ENCODE assay signal across 9 mouse cellular contexts in the genomic region with DNA sequence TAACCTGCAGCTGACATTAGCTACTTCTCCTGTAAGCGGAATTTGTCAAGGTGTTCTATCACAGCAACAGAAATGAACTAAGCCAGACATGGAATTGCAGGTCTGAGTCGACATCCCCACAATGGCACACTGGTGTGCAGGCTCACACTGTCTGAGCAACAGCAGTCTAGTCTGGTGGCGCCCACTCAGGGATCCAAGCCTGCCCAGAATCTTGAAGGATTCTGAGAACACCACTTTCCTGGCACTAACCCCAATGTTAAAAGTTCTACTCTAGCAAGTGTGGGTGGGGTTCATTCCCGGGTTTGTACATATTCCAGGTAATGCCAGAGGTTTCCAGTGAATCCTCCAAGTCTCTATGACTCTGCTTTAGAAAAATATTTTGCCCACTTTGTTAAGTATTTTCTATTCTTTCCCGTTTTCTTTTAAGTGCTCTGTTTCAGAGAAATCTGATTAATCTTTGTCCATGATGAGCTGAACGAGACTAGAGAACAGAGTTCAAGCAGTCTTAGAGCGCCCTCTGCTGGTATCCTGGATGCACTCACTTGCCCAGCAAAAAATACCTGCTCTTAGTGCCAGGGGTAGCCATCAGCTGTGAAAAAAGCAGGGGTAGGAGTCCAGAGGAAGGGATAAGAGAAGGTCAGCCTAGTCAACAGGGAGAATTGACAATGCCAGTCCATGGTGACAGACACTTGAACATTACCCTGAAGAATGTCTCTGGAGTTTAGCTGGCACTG. TPM values are rescaled to one million over a fixed set of nuclear protein-coding genes. Genes with fewer than 3 reads are reported as not detected.
DNase-seq lines count a peak whose midpoint lies in the region; ATAC-seq lines count a peak whose summit lies in the region.
"Had no signal": no experiment of that assay in that cellular context is flagged by ENCODE, and none has a peak within 500 bp of the region (broad histone marks: within the 10 kb centered on the region; RNA-seq: fewer than 3 reads in every experiment).

No protein-coding gene starts in this region.

- no peak for ATAC-seq in heart, embryonic 11.5 days (replicated peaks; ENCODE audit: insufficient number of reproducible peaks, low FRiP score, low TSS enrichment)
- 0 out of 2 replicates have a peak, but pooled peaks have one; percentile 44 for ATAC-seq in erythroid progenitor cell, adult 5-6 weeks (replicated peaks; ENCODE audit: low FRiP score, poor library complexity, severe bottlenecking)
- peak; percentile 72; the same call in 1 of the 2 replicates for ATAC-seq in hindbrain, embryonic 14.5 days (ENCODE audit: low FRiP score)
- ATAC-seq in midbrain, embryonic 11.5 days (ENCODE audit: low FRiP score) = peak; percentile 64; the same call in 1 of the 2 replicates

- 53% methylated on average over 7 of the region's 7 CpGs for WGBS in heart, embryonic 11.5 days (ENCODE audit: insufficient replicate concordance)
- 54% methylated on average over 7 of the region's 7 CpGs for WGBS in hindbrain, embryonic 14.5 days
- WGBS in midbrain, embryonic 11.5 days = 57% methylated on average over 7 of the region's 7 CpGs

- H3K4me2 ChIP-seq in heart, embryonic 11.5 days = no peak overlapping the region
- H3K4me2 ChIP-seq in hindbrain, embryonic 14.5 days (replicated peaks) = no peak overlapping the region
- no peak overlapping the region for H3K4me2 ChIP-seq in midbrain, embryonic 11.5 days
- H3K4me2 ChIP-seq: limb, embryonic 15.5 days had no signal

- DNase-seq in heart, adult 18-20 months = peak; percentile 56 to 80
- peak; percentile 91 for DNase-seq in brain, adult 2 months (ENCODE audit: low read depth, low spot score)
- DNase-seq in hindbrain, embryonic 14.5 days (ENCODE audit: low spot score) = peak; percentile 95
- DNase-seq in layer of hippocampus, postnatal 36 days = peak; percentile 64 to 73
- peak; percentile 95 for DNase-seq in midbrain, embryonic 11.5 days (ENCODE audit: low spot score, missing footprints)
- DNase-seq in right cerebral cortex, postnatal 4 days = peak; percentile 76

- H3K9me3 ChIP-seq in heart, embryonic 11.5 days (replicated peaks; ENCODE audit: control insufficient read depth, low read length) = no peaks in the 10 kb centered on the region
- H3K9me3 ChIP-seq in hindbrain, embryonic 14.5 days (ENCODE audit: control insufficient read depth, low read length) = no peaks in the 10 kb centered on the region
- H3K9me3 ChIP-seq in midbrain, embryonic 11.5 days (ENCODE audit: control insufficient read depth, low read length) = no peaks in the 10 kb centered on the region
- H3K9me3 ChIP-seq: limb, embryonic 15.5 days had no signal

- H3K36me3 ChIP-seq in heart, embryonic 11.5 days (ENCODE audit: control insufficient read depth, insufficient read depth, low read length) = no peaks in the 10 kb centered on the region
- H3K36me3 ChIP-seq in hindbrain, embryonic 14.5 days (replicated peaks; ENCODE audit: control insufficient read depth, insufficient read depth) = peaks cover 40% of the 10 kb centered on the region
- no peaks in the 10 kb centered on the region for H3K36me3 ChIP-seq in midbrain, embryonic 11.5 days (ENCODE audit: control insufficient read depth, insufficient read depth, low read length)

- H3K27me3 ChIP-seq in heart, embryonic 11.5 days (ENCODE audit: control insufficient read depth, insufficient read depth, low read length) = no peaks in the 10 kb centered on the region
- no peaks in the 10 kb centered on the region for H3K27me3 ChIP-seq in hindbrain, embryonic 14.5 days (ENCODE audit: control insufficient read depth, insufficient read depth, low read length)
- no peaks in the 10 kb centered on the region for H3K27me3 ChIP-seq in midbrain, embryonic 11.5 days (ENCODE audit: control insufficient read depth, insufficient read depth, low read length)
- H3K27me3 ChIP-seq: limb, embryonic 15.5 days had no signal

- no peaks in the 10 kb centered on the region for H3K4me1 ChIP-seq in heart, embryonic 11.5 days (ENCODE audit: control insufficient read depth, insufficient read depth, low read length)
- H3K4me1 ChIP-seq in hindbrain, embryonic 14.5 days (replicated peaks; ENCODE audit: control insufficient read depth, insufficient read depth, low read length) = no peaks in the 10 kb centered on the region
- no peaks in the 10 kb centered on the region for H3K4me1 ChIP-seq in midbrain, embryonic 11.5 days (ENCODE audit: control insufficient read depth, insufficient read depth, low read length)

- H3K9ac ChIP-seq in heart, embryonic 11.5 days (ENCODE audit: low read depth, low read length) = no peak overlapping the region
- no peak overlapping the region for H3K9ac ChIP-seq in hindbrain, embryonic 14.5 days
- H3K9ac ChIP-seq in midbrain, embryonic 11.5 days (ENCODE audit: low read length) = no peak overlapping the region
- H3K9ac ChIP-seq: limb, embryonic 15.5 days had no signal

- H3K4me3 ChIP-seq in heart, embryonic 11.5 days (ENCODE audit: low read depth, low read length) = no peak overlapping the region
- H3K4me3 ChIP-seq in hindbrain, embryonic 14.5 days (replicated peaks; ENCODE audit: low read length) = no peak overlapping the region
- no peak overlapping the region for H3K4me3 ChIP-seq in midbrain, embryonic 11.5 days (ENCODE audit: low read depth, low read length)
- H3K4me3 ChIP-seq: limb, embryonic 15.5 days had no signal

- H3K27ac ChIP-seq in heart, embryonic 11.5 days (ENCODE audit: low read depth, low read length) = no peak overlapping the region
- H3K27ac ChIP-seq in hindbrain, embryonic 14.5 days = no peak overlapping the region
- H3K27ac ChIP-seq in midbrain, embryonic 11.5 days (ENCODE audit: low read depth, low read length) = no peak overlapping the region
- H3K27ac ChIP-seq: limb, embryonic 15.5 days had no signal

RNA-seq across cellular contexts. Expression of a gene that starts 29.9 kb away (rescaled TPM):
- 10 to 100 TPM in 1 of 2 experiments, 1 to 10 TPM in 1; 5.4 to 10.1 TPM for total RNA-seq in heart, adult 18-20 months (2021)
- polyA plus RNA-seq in heart, embryonic 11.5 days (2014; fragmentation: Nextera tagmentation; extraction: Ambion mirVana) = 30.1 and 30.4 TPM in 2 replicates
- 6.3 TPM in 1 of 2 replicates, not detected in the other for total RNA-seq in erythroid progenitor cell, adult 5-6 weeks (2015; ENCODE audit: low replicate concordance)
- total RNA-seq in erythroid progenitor cell, adult 5-6 weeks (2017; ENCODE audit: low replicate concordance) = 1.4 and 2.0 TPM in 2 replicates
- 197 and 225 TPM in 2 replicates for polyA plus RNA-seq in hindbrain, embryonic 14.5 days (2014; fragmentation: Nextera tagmentation; extraction: Ambion mirVana)
- total RNA-seq in layer of hippocampus, postnatal 36 days (2021) = 10 to 100 TPM; 26.8 to 27.5 TPM
- 119 and 129 TPM in 2 replicates for polyA plus RNA-seq in midbrain, embryonic 11.5 days (2014; fragmentation: Nextera tagmentation; extraction: Ambion mirVana)
